Mouse (Mus musculus) hindbrain, postnatal 0 days (tissue): Measurements from ENCODE around the gene Ube2n. TPM values are rescaled to one million over a fixed set of nuclear protein-coding genes. Genes with fewer than 3 reads are reported as not detected.

Experiments used
- ATAC-seq: fragments of 200-750 bp; cut with Nextera tagmentation; 2 replicates; pipeline ENCODE4 v1.8.0; 2017; ENCODE audit warnings: mild to moderate bottlenecking, moderate TSS enrichment, moderate library complexity
- DNase-seq: peaks from one replicate; pipeline ENCODE4 v3.0.0-alpha.2; 2015; ENCODE audit warnings: low spot score
- H3K27ac ChIP-seq: fragments of 300-500 bp; sonication (generic); 2 replicates; pipeline ENCODE4 v1.5.1; 2014; ENCODE audit warnings: mild to moderate bottlenecking
- H3K27me3 ChIP-seq: fragments of 300-500 bp; sonication (generic); 2 replicates; pipeline ENCODE4 v1.6.1; 2014; ENCODE audit warnings: low read length, mixed read lengths; ENCODE audit not compliant: insufficient read depth
- H3K36me3 ChIP-seq: fragments of 300-500 bp; sonication (generic); 2 replicates; pipeline ENCODE4 v1.6.1; 2014; ENCODE audit warnings: low read length, mixed read lengths; ENCODE audit not compliant: insufficient read depth
- H3K4me1 ChIP-seq: fragments of 300-500 bp; sonication (generic); 2 replicates; pipeline ENCODE4 v1.6.1; 2014; ENCODE audit warnings: antibody characterized with exemption, low read length, mixed read lengths; ENCODE audit not compliant: insufficient read depth
- H3K4me2 ChIP-seq: fragments of 300-500 bp; sonication (generic); 2 replicates; pipeline ENCODE4 v1.6.1; 2014; ENCODE audit warnings: low read depth, mild to moderate bottlenecking, low read length, moderate library complexity, mixed read lengths
- H3K4me3 ChIP-seq: fragments of 300-500 bp; sonication (generic); 2 replicates; pipeline ENCODE4 v1.5.1; 2014; ENCODE audit warnings: low read length
- H3K9ac ChIP-seq: fragments of 300-500 bp; sonication (generic); replicated peaks from 2 replicates; pipeline ENCODE4 v1.6.1; 2014; ENCODE audit warnings: mild to moderate bottlenecking, low read length, moderate library complexity, mixed read lengths
- H3K9me3 ChIP-seq: fragments of 300-500 bp; sonication (generic); 2 replicates; pipeline ENCODE4 v1.6.1; 2016; ENCODE audit warnings: low read length, mixed read lengths
- CTCF ChIP-seq: IDR thresholded peaks from 2 replicates; pipeline ENCODE4 v1.5.1; 2016; ENCODE audit warnings: antibody characterized with exemption, control low read depth, low read depth
- WGBS: fragments of 180-500 bp; shearing (Covaris S2); extraction: QIAGEN DNeasy Blood & Tissue Kit; methylation state at CpG from one replicate; pipeline ENCODE4 v1.1.7; 2014; 5-methylcytosine and 5-hydroxymethylcytosine counted together
- polyA plus RNA-seq: library from polyadenylated mRNA; unstranded; fragments of >200 nt; fragmentation: Nextera tagmentation; extraction: Ambion mirVana; gene quantifications from 2 replicates; pipeline ENCODE4 v1.2.1, GENCODE M21; 2015
- total RNA-seq: library from RNA; depleted of rRNA; stranded (reverse); fragments of >200 nt; gene quantifications from 2 replicates; pipeline ENCODE4 v1.2.3, GENCODE M21; 2014

Gene Ube2n
- total and polyA plus RNA-seq, 2 experiments from 2014 or later = 203 to 333 TPM

DNA sequence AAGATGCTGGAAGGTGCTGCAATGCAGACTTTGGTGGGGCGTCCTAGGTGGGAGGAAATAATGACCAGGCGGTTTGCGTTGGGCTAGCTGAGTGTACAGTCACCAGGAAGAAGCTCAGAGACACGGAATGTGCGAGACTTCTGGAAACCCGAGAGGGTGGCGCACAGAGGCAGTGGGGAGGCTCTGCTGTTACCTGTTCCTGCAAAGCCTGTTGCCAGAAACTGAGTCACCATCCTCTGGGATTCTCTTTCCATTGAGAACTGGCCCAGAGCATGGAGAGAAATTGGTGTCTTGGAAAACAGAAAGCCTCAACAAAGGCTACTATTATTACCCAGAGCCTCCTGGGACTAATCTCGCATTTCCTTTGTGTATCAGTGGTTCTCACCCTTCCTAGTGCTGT lies 6.8 kb upstream of the Ube2n start:
- TF ChIP-seq CTCF = no peak
- 89% methylated on average over 8 of the region's 8 CpGs for WGBS
- no peak for DNase-seq

DNA sequence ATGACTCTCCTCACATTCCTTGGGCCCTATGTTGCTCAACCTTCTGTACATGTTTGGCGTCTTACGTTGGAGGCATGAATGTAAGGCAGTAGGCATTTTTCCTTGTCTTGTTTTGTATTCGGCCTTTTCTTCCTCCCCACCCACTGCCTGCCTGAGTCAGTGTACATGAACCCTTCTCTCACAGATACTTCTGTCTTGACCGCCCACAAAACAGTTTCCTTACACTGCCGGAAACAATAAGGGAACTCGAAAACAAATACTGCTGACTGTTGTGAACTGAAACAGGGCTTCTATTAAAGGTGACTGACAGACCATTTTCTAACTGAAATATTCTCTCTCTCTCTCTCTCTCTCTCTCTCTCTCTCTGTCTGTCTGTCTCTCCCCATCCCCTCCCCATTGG lies 6.2 kb upstream of the Ube2n start:
- no peak overlapping the region for H3K9ac ChIP-seq
- H3K9me3 ChIP-seq = no peaks in the 10 kb centered on the region
- ATAC-seq (no peak), DNase-seq (no peak)
- no peak overlapping the region for H3K4me3 ChIP-seq
- no peak overlapping the region for H3K4me2 ChIP-seq
- H3K27ac ChIP-seq = no peak overlapping the region
- no peaks in the 10 kb centered on the region for H3K36me3 ChIP-seq
- no peaks in the 10 kb centered on the region for H3K4me1 ChIP-seq
- no peaks in the 10 kb centered on the region for H3K27me3 ChIP-seq
- TF ChIP-seq CTCF = no peak
- WGBS = 66% methylated on average over 6 of the region's 6 CpGs

More for the DNA sequence above, 6.8 kb upstream of the Ube2n start:
- H3K9me3 ChIP-seq = no peaks in the 10 kb centered on the region
- no peak overlapping the region for H3K4me3 ChIP-seq
- no peaks in the 10 kb centered on the region for H3K36me3 ChIP-seq
- H3K4me1 ChIP-seq = no peaks in the 10 kb centered on the region
- H3K27me3 ChIP-seq = no peaks in the 10 kb centered on the region
- no peak overlapping the region for H3K9ac ChIP-seq
- no peak overlapping the region for H3K4me2 ChIP-seq
- H3K27ac ChIP-seq = no peak overlapping the region
- no peak for ATAC-seq

- Histone ChIP-seq H3K27me3 (no peaks in the 10 kb centered on the region), H3K9me3 (no peaks in the 10 kb centered on the region), H3K4me1 (no peaks in the 10 kb centered on the region), H3K4me3 (no peak overlapping the region), H3K36me3 (no peaks in the 10 kb centered on the region), H3K27ac (no peak overlapping the region), H3K9ac (no peak overlapping the region), H3K4me2 (no peak overlapping the region)
- TF ChIP-seq CTCF = no peak
- ATAC-seq (no peak), DNase-seq (no peak)
- 74% methylated on average over 3 of the region's 3 CpGs for WGBS
Measured at GRCm38 (mm10) chr10:95509263-95509662, 5.7 kb upstream of the Ube2n start.

DNA sequence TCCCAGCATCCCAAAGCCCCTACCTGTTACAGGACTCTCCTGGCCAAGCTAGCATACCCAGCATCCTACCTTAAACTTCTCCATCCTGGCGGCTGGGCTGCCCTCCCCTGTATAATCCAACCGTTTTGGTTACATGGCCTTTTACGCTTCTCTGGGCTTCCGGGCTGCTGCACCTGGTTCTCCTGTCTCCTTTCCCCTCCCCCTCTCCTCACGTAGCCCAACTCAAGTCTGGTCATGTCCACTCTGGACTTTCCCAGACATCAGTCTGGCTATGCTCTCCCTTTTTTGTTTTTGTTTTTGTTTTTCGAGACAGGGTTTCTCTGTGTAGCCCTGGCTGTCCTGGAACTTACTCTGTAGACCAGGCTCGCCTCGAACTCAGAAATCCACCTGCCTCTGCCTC lies 2.3 kb upstream of the Ube2n start:
- H3K4me1 ChIP-seq = no peaks in the 10 kb centered on the region
- 88% methylated on average over 8 of the region's 8 CpGs for WGBS
- no peak overlapping the region for H3K4me2 ChIP-seq
- no peaks in the 10 kb centered on the region for H3K9me3 ChIP-seq
- no peak for TF ChIP-seq CTCF
- no peak overlapping the region for H3K4me3 ChIP-seq
- no peaks in the 10 kb centered on the region for H3K27me3 ChIP-seq
- H3K27ac ChIP-seq = no peak overlapping the region
- ATAC-seq (no peak), DNase-seq (no peak)
- no peaks in the 10 kb centered on the region for H3K36me3 ChIP-seq
- H3K9ac ChIP-seq = no peak overlapping the region

GRCm38 (mm10) chr10:95513768-95514556 lies 983 bp upstream of the Ube2n start:
- Histone ChIP-seq H3K27ac (peak overlapping the region; percentile 98), H3K9ac (peak overlapping the region; percentile 96), H3K4me2 (peak overlapping the region; percentile 62), H3K4me1 (no peaks in the 10 kb centered on the region), H3K4me3 (peak overlapping the region; percentile 97), H3K9me3 (no peaks in the 10 kb centered on the region), H3K36me3 (no peaks in the 10 kb centered on the region), H3K27me3 (no peaks in the 10 kb centered on the region)
- no peak for TF ChIP-seq CTCF
- ATAC-seq (peak; percentile 0; the same call in 1 of the 2 replicates), DNase-seq (no peak)
- 32% methylated on average over 15 of the region's 15 CpGs for WGBS

- under 1% methylated on average over 65 of the region's 80 CpGs for WGBS
- H3K27me3 ChIP-seq = no peaks in the 10 kb centered on the region
Measured at GRCm38 (mm10) chr10:95515293-95515931, 467 bp downstream of the Ube2n start.

More at GRCm38 (mm10) chr10:95515293-95515931, 467 bp downstream of the Ube2n start:
- peak overlapping the region; percentile 72 for H3K4me2 ChIP-seq
- ATAC-seq (peak; percentile 64), DNase-seq (peak; percentile 44)
- H3K9me3 ChIP-seq = no peaks in the 10 kb centered on the region
- peak overlapping the region; percentile 98 for H3K27ac ChIP-seq
- H3K9ac ChIP-seq = peak overlapping the region; percentile 96
- 0 out of 2 replicates have a peak, but pooled peaks cover 3% of the 10 kb centered on the region for H3K4me1 ChIP-seq
- peak overlapping the region; percentile 97 for H3K4me3 ChIP-seq
- no peak for TF ChIP-seq CTCF
- H3K36me3 ChIP-seq = no peaks in the 10 kb centered on the region
